Mouse (Mus musculus) adrenal gland, adult 2 months (tissue): ENCODE measurements around the gene Eva1c. TPM values are rescaled to one million over a fixed set of nuclear protein-coding genes. Genes with fewer than 3 reads are reported as not detected.

Experiments
- DNase-seq: peaks from one replicate; pipeline ENCODE4 v3.0.0; 2021
- polyA plus RNA-seq: library from polyadenylated mRNA; depleted of rRNA; stranded (reverse); fragments of >200 nt; gene quantifications from 2 replicates; pipeline ENCODE4 v1.2.3, GENCODE M21; 2012
- total RNA-seq, 2 experiments: library from RNA; stranded (reverse); gene quantifications; 2 replicates each; pipeline ENCODE4 v1.2.3; 2021

Eva1c gene
- total and polyA plus RNA-seq, 3 experiments = 4.4 to 7.6 (median 4.8) TPM

DNA sequence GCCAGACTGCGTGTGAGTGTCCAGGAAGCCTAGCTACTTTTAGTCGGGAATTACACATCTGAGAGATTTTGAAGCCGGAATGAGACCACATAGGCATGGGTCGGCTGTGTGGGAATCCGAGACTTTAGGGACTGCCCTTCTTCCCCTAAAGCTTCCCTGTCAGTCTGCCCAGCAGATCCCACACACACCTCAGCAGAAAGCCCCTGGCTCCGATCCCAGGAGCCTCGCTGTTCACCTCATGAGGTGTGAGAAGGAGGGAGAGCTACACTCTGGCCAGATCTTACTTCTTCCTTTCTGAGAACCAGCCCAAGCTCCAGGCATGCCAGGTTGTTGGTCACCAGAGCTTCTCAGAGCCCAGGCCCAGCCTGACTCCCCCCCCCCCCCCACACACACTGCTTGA lies 38.2 kb downstream of the Eva1c start:
- no peak for DNase-seq

DNA sequence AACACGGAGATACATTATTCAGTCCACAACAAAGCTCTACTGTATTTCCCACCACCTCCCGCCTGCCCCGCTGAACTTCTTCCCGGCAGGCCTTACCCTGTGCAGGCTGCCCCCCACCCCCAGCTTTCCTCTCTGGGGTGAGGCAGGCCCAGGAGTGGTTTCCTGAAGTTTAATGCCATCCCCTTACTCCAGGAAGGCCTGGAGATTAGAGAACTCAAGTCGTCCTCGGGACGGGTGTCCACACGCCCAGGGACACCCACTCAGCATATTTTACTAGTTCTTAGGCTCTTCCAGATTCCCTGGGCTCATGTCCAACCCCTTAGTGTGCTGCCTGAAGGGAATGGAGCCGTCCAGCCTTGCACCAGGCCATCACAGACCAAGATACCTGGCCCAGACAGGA lies 39.1 kb downstream of the Eva1c start:
- DNase-seq = no peak

DNA sequence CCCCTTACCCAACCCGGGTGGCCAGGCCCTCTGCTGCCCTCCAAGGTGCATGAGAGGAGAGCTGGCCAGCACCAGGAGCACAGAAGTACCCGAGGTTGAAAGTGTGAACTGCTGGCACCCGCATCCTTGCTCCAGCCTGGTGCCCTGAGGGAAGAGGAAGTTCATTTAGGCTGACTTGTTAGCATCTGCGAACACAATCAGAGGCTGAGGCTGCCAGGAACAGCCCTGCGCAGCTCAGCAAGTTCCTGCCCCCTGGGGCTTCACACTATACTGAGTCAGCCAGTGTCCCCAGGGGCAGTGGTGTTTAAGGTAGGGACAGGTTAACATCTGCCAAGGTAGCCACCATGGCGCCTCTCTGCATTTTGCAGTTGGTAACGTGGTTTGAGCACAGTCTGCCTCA lies 41.6 kb downstream of the Eva1c start:
- no peak for DNase-seq

DNA sequence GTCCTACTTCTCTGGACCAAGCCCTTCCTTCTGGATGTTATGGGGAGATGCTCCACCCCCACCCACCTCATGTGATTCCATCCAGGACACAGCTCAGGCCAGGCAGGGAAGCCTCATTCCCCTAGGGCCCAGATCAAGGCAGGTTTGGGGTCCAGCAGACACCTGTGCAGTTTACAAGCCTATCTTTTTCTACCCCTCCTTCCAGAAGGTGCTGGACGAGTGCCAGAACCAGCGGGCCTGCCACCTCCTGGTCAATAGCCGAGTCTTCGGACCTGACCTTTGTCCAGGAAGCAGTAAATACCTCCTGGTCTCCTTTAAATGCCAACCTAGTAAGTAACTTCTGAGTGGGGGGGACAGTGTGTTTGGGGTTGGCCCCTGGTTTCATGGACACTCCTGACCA lies 42.8 kb downstream of the Eva1c start:
- no peak for DNase-seq

DNA sequence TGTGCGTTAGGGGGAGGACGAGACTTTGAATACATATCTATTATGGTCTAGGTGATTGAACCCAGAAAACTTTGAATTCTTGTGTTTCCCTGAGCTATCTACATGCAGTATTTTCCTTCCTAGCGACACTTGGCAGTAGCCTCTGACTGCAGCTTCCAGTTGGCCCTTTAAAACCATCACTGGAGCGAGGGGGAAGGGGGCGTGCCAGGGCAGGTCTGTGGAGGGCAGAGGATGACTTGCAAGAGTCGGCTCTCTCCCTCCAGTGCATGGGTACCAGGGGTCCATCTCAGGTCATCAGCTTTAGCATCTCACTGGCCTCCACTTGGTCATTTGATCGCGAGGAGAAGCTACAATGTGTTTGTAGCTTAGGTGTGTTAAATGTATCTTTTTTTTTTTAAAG lies 46.4 kb downstream of the Eva1c start:
- no peak for DNase-seq

DNA sequence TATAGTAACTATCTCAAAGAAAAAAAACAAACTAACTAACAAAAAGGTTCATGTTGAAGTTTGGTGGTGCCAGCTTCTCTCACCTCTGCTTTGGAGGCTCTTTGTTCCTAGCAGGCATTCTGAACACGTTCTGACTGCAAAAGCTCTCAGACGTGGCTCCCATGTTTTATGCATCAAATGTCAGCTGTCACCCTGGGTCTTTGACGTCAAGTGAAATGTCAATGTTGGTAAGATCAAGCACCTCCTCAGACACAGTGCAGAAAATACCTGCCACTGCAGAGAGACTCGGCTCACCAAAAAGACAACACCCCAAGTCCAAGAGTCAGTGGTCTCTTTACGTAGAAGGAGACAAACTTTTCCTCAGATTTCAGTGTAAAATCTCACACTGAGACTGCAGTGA lies 48.0 kb downstream of the Eva1c start:
- no peak for DNase-seq

DNA sequence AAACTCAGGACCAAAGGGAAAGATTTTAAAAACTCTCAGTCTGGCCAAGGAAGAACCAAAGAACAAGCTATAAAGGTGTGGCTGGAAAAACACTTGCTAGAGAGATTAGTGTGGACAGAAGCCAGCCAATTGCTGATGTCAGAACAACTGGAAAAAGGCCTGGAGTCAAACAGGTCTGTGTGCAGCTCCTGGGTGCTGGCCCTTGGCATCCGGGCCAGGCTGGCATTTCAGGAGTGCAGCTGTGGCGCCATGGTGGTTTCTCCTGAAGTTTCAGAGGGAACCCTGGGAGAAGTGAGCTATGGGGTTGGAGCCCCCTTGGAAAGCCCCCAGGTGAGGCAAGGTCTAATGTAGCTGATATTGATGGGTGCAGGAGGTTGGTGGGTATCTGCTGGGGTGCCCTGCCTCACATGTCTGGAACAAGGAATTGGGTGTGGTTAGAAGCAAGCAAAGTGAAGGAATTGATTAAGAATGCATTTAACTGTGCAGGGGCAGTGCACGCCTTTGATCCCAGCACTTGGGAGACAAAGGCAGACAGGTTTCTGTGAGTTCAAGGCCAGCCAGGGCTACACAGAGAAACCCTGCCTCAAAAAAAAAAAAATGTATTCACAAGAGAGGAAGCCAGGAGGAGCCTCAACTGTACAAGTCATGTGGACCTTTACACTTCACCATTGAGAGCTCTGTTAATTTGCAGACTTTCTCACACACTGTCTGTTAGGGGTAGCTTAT lies 51.8 kb downstream of the Eva1c start:
- no peak for DNase-seq

DNA sequence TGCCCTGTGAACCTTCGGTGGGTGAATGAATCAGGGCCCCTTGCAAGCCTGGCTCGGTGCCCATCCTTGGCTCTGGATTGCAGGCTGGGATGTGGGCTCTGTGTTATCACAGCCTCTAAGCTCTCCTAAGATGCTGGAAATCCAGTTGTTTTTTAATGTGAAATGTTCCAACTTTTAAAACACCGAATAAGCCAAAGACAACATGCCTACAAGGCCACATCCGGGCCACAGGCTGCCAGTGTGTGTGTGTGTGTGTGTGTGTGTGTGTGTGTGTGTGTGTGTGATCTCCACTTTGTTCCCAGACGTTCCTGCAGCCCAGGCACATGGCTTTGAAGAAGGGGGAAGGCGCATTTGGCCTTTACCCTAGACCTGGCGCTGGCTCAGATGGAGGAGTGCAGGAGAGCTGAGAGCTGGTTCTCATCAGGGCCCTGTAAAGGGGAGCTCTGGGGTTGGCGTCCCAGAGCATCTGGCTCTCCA lies 56.0 kb downstream of the Eva1c start:
- DNase-seq = peak; percentile 63

DNA sequence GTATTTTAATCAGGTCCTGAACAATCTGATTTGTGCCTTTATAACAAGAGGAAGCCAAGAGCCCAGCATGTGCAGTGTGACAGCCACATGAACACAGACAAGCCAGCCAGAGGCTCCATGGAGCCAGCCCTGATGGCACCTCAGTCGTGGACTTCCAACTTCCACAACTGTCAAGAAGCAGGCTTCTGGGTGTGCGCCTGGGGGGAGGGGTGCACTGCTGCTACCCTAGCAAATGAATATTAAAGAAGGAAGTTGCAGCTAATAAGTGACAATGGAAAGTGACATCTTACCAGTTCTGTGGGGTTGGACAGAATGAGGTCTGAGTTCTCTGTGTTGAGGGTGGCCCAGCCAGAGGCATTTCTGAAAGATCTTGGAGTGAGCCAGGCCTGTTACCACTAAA lies 58.8 kb downstream of the Eva1c start:
- no peak for DNase-seq

DNA sequence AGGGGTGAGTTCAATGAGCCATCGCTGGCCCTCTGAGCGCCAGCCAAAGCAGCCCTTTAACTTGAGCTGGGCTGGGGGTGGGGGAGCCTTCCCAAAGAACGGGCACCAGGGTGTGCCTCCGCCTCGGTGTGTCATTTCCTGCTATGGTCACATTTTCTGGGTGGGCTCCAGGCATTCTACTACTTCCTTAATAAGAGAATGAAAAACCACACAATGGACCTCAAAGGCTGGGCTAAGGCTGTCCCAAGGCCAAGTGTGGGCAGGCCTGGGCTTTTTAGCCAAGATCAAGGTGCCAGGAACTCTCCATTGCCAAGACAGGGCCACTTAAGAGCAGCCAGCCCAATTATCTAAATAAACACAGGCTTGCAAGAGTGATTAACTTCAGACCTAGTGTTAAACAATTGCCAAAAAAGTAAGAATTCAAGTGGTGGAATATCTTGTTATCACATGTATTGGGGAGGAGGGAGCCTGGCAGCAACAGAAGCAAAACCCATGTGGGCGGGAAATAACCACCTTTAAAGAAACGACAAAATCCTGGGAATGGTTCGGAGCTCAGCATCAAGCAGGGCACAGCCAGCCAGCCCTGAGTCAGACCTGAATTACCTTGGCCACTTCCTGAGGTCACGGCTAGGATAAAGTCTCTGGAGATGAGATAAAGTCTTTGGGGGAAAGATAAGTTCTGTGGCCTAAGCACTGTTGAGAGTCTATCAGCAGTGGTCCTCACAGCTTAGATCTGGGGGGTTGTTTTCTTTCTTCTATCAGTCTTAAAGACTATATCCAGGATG lies 59.5 kb downstream of the Eva1c start:
- DNase-seq = peak; percentile 55

DNA sequence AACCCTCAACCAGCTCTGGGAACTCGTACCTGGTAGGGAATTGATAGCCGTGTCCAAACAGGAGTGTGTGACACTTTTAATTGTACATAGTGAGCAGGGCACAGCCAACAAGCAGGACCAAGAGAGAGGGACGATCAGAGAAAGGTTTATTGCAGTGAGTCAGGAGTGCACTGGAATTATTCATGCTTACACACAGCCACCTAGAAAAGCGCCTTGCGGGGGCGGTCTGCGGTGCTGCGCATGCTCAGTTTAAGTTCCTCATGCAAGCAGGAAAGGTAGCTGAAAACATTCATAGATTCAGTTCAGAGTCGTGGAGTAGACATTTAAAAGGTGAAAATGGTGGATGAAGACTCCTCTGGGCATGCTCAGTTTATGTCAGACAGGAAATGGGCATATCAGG lies 64.2 kb downstream of the Eva1c start:
- DNase-seq = no peak

DNA sequence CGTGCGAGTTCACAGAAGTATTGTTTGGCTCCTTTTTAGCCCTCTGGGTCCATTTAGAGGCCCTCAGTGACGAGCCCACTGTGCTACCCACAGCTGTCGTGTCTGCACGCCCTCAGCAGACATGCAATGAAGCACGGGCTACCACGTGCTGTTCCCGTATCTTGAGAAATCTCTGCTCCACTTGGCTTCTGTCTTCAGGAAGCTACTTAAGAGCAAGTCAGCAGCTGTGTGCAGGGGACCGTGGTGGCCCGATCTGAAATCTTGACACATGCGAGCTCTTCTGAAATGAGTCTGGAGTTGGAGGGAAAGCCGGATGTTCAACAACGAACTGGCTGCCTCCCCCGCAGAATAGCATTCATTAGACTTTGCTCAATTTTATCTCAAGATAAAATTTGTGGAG lies 65.1 kb downstream of the Eva1c start:
- DNase-seq = no peak

DNA sequence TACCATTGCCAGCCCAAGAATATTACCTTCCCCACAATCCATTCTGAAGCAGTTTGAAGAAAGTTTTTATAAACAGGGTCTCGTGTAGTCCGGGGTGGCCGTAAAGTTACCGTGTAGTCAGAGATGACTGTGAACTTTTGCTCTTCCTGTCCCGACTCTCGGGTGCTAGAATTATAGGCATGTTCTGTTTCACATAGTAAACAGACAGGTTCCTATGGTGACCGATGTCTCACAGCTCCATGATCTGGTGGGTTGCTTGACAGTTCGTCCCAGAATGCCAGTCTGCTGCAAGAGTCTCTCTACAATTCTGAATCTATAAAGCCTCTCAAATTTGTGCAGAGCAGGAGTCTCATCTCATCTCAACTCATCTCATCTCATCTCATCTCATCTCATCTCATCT lies 65.6 kb downstream of the Eva1c start:
- no peak for DNase-seq

DNA sequence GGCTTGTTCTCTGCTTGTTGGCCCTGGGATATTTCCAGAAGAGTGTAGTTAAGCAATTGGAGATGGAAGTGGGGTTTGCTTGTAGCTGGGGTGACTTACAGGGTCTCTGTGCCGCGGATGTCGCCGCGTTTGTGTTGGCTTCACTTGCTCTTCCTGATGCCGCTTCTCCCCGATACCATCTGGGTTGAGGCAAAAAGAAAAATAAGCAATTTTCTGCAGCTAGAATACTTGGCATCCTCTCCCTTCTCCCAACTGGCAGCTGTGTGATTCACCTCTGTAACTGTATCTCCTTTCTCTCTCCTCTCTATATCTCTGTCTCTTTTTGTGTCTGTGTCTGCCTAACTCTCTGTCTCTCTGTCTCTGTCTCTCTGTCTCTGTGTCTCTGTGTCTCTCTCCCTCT lies 66.5 kb downstream of the Eva1c start:
- no peak for DNase-seq

DNA sequence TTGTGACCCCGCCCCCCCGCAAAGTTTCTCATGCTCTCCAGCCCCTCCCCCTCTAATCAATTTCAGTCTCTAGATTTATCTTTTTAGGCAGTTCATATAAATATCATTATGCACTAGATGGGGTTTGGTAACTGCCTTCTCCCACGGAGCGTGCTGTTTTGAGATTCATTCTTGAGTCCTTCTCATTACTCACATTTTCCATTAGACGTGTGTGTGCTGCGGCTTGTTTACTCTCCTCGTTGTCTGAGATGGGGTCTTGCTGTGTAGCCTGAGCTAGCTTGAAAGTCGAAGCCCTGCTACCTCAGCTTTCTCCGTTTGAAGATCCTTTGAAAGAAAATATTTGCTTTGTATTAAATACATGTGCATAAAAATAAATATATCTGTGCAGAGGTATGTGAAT lies 67.3 kb downstream of the Eva1c start:
- no peak for DNase-seq

DNA sequence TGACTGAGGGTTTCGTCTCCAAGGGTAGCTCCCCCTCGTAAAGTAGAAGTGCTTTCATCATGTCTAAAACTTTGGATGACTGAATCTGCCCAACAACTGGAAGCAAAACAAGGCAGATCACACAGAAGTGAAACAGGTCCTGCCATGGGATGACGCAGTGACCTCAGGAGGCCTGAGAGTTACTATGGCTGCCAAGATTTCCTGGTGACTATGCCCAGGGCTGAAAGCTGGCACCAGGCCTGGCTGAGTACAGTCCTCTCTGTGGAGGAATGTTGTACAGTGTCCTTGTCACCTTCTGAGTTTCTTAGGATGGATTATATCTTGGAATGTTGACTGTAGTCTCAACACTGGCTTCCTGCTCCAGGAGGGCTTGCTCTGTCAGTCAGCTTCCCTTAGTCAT lies 71.1 kb downstream of the Eva1c start:
- DNase-seq = peak; percentile 90

DNA sequence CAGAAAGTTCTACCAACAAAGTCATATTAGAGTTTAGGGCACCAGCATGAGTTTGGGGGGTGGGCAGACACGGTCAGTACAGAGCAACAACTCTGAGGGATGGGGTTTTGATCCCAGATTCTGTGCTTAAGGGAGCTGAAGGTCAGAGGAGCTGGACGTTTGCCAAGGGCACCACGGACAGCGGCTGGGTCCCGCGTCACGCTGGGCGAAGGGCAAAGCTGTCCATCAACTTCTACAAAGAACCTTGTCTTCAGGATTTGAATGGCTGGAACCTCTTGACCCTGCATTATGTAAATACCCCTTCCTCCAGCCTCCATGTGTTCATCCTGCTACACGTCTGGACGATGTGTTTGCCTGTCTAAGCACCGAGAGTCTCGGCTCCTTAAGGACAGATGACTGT lies 73.0 kb downstream of the Eva1c start:
- peak; percentile 86 for DNase-seq

DNA sequence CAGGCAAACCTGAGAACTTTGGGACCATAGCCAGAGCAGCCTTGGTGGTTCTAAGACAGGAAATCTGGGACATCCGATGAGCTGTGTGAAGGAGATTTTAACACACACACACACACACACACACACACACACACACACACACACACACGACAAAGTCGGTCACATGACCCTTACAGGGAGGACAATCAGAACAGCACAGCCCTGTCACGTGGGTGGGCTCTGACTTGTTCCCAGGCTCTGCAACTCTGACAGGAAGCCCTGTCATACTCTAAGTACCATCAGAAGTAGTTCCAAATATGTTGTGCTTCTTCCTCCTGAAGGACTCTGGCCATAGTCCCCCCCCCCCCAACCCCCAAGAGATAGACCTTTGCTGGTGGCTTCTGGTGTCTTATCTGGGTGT lies 74.8 kb downstream of the Eva1c start:
- DNase-seq = no peak

DNA sequence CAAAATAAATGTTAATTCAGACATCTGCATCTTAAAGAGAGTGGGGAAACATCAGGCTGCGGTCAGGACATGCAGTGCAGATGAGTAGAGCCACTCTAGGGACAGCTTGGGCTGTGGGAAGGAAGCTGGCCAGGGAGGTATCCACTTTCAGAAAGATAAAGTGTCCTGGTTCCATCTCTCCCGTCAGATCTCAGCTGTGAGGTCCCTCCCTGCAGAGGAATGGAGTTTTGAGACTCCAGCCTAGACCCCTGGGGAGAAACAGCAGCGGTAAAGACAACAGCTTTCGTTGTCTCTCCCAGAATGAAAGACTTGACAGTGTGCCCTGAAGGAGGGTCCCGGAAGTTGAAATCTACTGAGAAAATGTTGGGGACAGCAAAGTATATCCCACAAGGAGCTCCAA lies 76.8 kb downstream of the Eva1c start:
- DNase-seq = no peak

DNA sequence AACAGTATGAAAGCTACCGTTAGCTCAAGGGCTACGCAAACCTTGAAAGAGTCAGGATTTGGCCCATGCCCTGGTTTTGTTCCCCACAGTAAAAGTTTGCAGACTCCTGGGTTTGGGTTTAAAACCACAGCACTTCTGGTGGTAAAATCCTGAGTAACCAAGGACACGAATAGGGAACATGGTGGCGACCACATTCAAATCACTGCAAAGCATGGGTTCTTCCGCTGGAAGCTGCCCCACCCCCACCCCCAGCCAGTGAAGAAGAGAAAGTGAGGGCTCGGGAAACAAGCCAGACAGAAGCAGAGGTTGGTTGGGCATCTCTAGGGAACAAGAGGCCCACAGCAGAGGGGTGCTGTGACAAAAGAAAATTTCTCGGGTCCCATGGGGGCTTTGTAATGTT lies 80.7 kb downstream of the Eva1c start:
- DNase-seq = no peak

DNA sequence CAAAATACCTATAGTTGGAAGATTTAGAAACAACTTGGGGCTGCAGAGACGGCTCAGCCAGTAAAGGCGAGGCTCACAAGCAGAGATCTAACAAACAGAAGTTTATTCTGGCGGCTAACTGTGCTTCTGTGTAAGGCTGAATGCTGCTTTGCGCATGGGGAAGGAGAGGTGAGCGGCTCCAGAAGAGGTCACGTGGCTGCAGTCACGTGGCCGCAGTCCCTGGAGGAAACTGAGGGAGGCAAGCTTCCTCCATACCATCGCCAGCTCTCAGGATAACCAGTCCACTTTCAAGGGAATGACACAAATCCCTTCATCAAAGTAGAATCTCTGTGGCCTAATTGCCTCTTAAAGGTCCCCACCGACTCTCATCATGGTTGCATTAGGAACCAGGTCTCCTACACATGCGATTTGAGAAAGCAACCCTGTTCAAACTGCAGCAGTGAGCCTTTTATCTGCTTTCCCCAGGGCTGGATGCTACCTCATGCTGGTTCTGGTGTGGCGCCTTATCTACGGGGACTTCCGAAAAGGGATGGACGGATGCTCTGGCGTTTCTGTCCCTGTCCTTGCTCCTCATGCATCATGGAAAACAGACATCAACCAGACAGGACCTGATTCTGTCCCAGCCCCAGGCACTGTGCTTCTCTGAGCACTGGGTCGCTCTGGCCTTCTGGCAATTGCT lies 84.5 kb downstream of the Eva1c start:
- DNase-seq = no peak

DNA sequence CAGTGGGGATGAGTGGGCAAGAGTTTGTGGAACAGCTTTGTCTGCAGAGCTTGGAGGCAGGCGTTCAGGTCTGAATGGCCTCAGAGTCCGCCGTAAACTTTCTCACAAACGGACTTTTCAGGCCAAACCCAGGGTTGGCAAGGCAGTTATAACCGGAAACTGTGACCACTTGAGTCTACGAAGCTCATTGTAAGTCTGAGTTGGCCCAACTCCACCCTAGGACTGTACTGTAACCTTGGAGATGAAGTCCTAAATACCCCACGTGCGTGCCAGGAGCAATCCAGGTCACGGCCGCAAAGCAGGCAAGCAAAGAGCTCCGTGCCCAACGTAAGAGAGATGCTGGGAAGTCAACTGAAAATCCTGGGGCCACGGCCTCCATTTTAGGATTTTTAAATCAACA lies 85.2 kb downstream of the Eva1c start:
- DNase-seq = peak; percentile 65

DNA sequence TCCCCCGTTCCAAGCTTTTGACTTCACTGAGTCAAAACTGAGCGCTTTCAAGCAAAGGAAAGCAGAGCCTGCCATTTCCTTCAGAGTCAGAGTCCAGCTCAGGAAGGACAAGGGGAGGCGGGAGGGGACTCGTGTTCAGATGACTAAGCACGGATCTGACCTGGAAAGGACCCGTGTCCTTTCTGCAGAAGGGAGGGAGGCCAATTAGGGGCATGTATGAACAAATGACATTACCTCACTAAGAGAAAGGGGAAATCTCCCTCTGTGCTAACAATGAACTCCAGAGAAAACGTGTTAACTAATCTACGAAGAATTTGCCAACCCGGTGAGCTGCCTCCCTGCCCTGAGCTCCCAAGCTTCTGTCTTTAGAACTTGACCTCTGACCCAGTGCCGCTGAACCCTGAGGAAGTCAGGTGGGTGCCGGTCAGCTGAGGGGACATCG lies 89.5 kb downstream of the Eva1c start:
- DNase-seq = peak; percentile 84
